ENCODE assay signal across 8 mouse cellular contexts in the genomic region with DNA sequence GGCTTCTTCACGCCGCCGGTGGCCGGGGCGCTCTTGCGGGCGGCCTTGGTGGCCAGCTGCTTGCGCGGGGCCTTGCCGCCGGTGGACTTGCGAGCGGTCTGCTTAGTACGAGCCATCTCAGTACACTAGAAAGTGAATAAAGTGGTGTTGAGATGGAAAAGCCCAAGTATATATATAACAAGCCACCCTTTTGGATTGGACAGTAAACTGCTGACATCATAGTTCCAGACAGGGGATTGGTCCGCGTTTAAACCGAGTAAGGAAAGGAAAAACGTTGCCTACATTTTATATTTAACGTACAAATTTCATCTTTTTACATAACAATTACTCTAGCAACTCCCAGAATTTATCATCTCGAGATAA. TPM values are rescaled to one million over a fixed set of nuclear protein-coding genes. Genes with fewer than 3 reads are reported as not detected.
DNase-seq lines count a peak whose midpoint lies in the region; ATAC-seq and TF ChIP-seq lines count a peak whose summit lies in the region.

A gene (minus strand): TSS at position 116 of the 363 bp plus-strand sequence.

- peak within 1 kb of the TSS; percentile 79 for H3K4me2 ChIP-seq in heart, embryonic 13.5 days
- H3K4me2 ChIP-seq in liver, embryonic 12.5 days = peak within 1 kb of the TSS; percentile 87

- no peaks in the 10 kb centered on the region for H3K9me3 ChIP-seq in ES-E14 (ENCODE audit: control insufficient read depth, insufficient read depth, low read depth, low read length)
- H3K9me3 ChIP-seq in heart, embryonic 13.5 days = no peaks in the 10 kb centered on the region
- H3K9me3 ChIP-seq in liver, embryonic 12.5 days (replicated peaks) = no peaks in the 10 kb centered on the region

- H3K27ac ChIP-seq in ES-E14 (ENCODE audit: insufficient read depth, low read depth, low read length, poor library complexity, severe bottlenecking) = peak within 1 kb of the TSS; percentile 74
- peak within 1 kb of the TSS; percentile 87 for H3K27ac ChIP-seq in heart, embryonic 13.5 days (replicated peaks)
- H3K27ac ChIP-seq in liver, embryonic 12.5 days = peak within 1 kb of the TSS; percentile 100

- ATAC-seq in erythroid progenitor cell, adult 5-6 weeks (replicated peaks; ENCODE audit: low FRiP score, poor library complexity, severe bottlenecking) = 0 out of 2 replicates have a peak, but pooled peaks have one; percentile 8
- peak; percentile 59 for ATAC-seq in heart, embryonic 13.5 days (ENCODE audit: extremely low read depth, insufficient number of reproducible peaks, low FRiP score, low TSS enrichment)
- ATAC-seq in liver, embryonic 12.5 days = peak; percentile 52

- H3K27me3 ChIP-seq in heart, embryonic 13.5 days (replicated peaks) = no peaks in the 10 kb centered on the region
- no peaks in the 10 kb centered on the region for H3K27me3 ChIP-seq in liver, embryonic 12.5 days (replicated peaks)

- WGBS in heart, embryonic 13.5 days = under 1% methylated on average over 11 of the region's 20 CpGs
- WGBS in liver, embryonic 12.5 days (ENCODE audit: insufficient replicate concordance) = under 1% methylated on average over 20 of the region's 20 CpGs

- in situ Hi-C loops in ES-E14 (cut with MboI; ENCODE audit: low sequenced_read_pairs in 2 of 2, unreplicated experiment in 2 of 2) = no loop called here

- peak within 1 kb of the TSS; percentile 79 for H3K9ac ChIP-seq in ES-E14 (ENCODE audit: insufficient read depth, low read depth, low read length, poor library complexity, severe bottlenecking)
- peak within 1 kb of the TSS; percentile 87 for H3K9ac ChIP-seq in heart, embryonic 13.5 days
- H3K9ac ChIP-seq in liver, embryonic 12.5 days = peak within 1 kb of the TSS; percentile 82

- H3K4me1 ChIP-seq in ES-E14 (ENCODE audit: control insufficient read depth in 2 of 2, insufficient read depth in 2 of 2, low read length in 2 of 2, poor library complexity in 1 of 2) = peaks cover 0 to 2% of the 10 kb centered on the region in 2 experiments; a peak in 2 of 4 replicates
- peaks cover 49% of the 10 kb centered on the region for H3K4me1 ChIP-seq in heart, embryonic 13.5 days
- H3K4me1 ChIP-seq in liver, embryonic 12.5 days = peaks cover 59% of the 10 kb centered on the region

- H3K4me3 ChIP-seq in ES-E14 (ENCODE audit: insufficient read depth in 1 of 2, low read depth in 1 of 2, low read length in 2 of 2, poor library complexity in 1 of 2, severe bottlenecking in 1 of 2) = peak within 1 kb of the TSS; percentile 32 to 69
- H3K4me3 ChIP-seq in heart, embryonic 13.5 days = peak within 1 kb of the TSS; percentile 55
- peak within 1 kb of the TSS; percentile 55 for H3K4me3 ChIP-seq in liver, embryonic 12.5 days

- DNase-seq in ES-E14 (ENCODE audit: low read depth, low spot score) = peak; percentile 66
- peak; percentile 86 for DNase-seq in brain, embryonic 18.5 days (ENCODE audit: low read depth, low spot score)
- DNase-seq in kidney, postnatal 14 days = peak; percentile 78
- peak; percentile 91 for DNase-seq in naive thymus-derived CD4-positive, alpha-beta T cell, adult 2 months (ENCODE audit: low read depth)
- peak; percentile 62 for DNase-seq in testis, postnatal 14 days (ENCODE audit: low spot score)

- no peaks in the 10 kb centered on the region for H3K36me3 ChIP-seq in ES-E14 (ENCODE audit: control insufficient read depth, insufficient read depth, low read length, poor library complexity, severe bottlenecking)
- no peaks in the 10 kb centered on the region for H3K36me3 ChIP-seq in heart, embryonic 13.5 days
- H3K36me3 ChIP-seq in liver, embryonic 12.5 days = no peaks in the 10 kb centered on the region

TF ChIP-seq in ES-E14, 5 proteins besides CTCF, POLR2A, EP300 and RAD21:
- TF ChIP-seq ZC3H11A (IDR thresholded peaks at IDR 0.05; ENCODE audit: borderline replicate concordance, low read depth, low read length) = no peak
- TF ChIP-seq HCFC1 (IDR thresholded peaks at IDR 0.05; ENCODE audit: borderline replicate concordance, insufficient read depth, low read length) = no peak
- TF ChIP-seq CHD2 (IDR thresholded peaks at IDR 0.05; ENCODE audit: low read depth, low read length) = no peak
- peak; percentile 76; the same call in 1 of the 2 replicates for TF ChIP-seq MAFK (IDR thresholded peaks at IDR 0.05; ENCODE audit: insufficient read depth, low read depth, low read length)
- TF ChIP-seq ZNF384 (IDR thresholded peaks at IDR 0.05; ENCODE audit: low read depth, low read length) = no peak
TF ChIP-seq in ES-E14: peak in this region for 1.

RNA-seq across cellular contexts. Expression of the gene that starts here (rescaled TPM):
- 874 and 1,089 TPM in 2 replicates for total RNA-seq in ES-E14 (2012; rRNA removed)
- 807 and 971 TPM in 2 replicates for total RNA-seq in erythroid progenitor cell, adult 5-6 weeks (2015; ENCODE audit: low replicate concordance)
- 793 and 862 TPM in 2 replicates for total RNA-seq in erythroid progenitor cell, adult 5-6 weeks (2017; ENCODE audit: low replicate concordance)
- 63.6 and 66.6 TPM in 2 replicates for polyA plus RNA-seq in heart, embryonic 13.5 days (2015; fragmentation: Nextera tagmentation; extraction: Ambion mirVana)
- polyA plus RNA-seq in liver, embryonic 12.5 days (2016; fragmentation: Nextera tagmentation; extraction: Ambion mirVana) = 169 and 188 TPM in 2 replicates

Comparison
In these comparisons a context has a peak if more than half of its experiments do, and no peak if none do; other contexts are left out.
1. Peak in every context shown above with its lines: DNase-seq, ATAC-seq, H3K4me3 ChIP-seq and H3K27ac ChIP-seq.
2. ATAC-seq: peak in every context shown above with its lines; median percentile 59 in heart, embryonic 13.5 days; 52 in liver, embryonic 12.5 days; 8 in erythroid progenitor cell, adult 5-6 weeks.